Mouse (Mus musculus) erythroid progenitor cell, adult 5-6 weeks (primary cell): ENCODE results near the gene Dusp18. TPM values are rescaled to one million over a fixed set of nuclear protein-coding genes. Genes with fewer than 3 reads are reported as not detected.
"Not testable (repeated sequence)": the region's sequence is repeated elsewhere in the genome, so short reads cannot be mapped to it uniquely, and the experiment has no call there.

Source experiments
- ATAC-seq: replicated peaks from 2 replicates; pipeline ENCODE4 v1.8.0; 2016; ENCODE audit warnings: moderate number of reproducible peaks, mild to moderate bottlenecking, moderate TSS enrichment, inconsistent platforms; ENCODE audit not compliant: poor library complexity, low FRiP score, severe bottlenecking
- total RNA-seq, 2 experiments: library from RNA; stranded (forward) in 1 of 2; stranded (reverse) in 1 of 2; fragments of 150-400 nt in 1 of 2; fragments of 186-747, 209-891 nt in 1 of 2; gene quantifications; 2 replicates each; pipeline versions ENCODE4 v1.2.3 to v1.2.4; 2015 to 2017; ENCODE audit warnings: low replicate concordance in 2 of 2

Dusp18 gene
- total RNA-seq, 2 experiments from 2014 or later, result not detected

GRCm38 (mm10) chr11:3883711-3884110 is 11.3 kb upstream of the Dusp18 start:
- no peak for ATAC-seq

GRCm38 (mm10) chr11:3887331-3887730 is 7.7 kb upstream of the Dusp18 start:
- ATAC-seq, result peak; percentile 34; the same call in 1 of the 2 replicates

GRCm38 (mm10) chr11:3893970-3894369 is 1.1 kb upstream of the Dusp18 start:
- no peak for ATAC-seq

- no peak for ATAC-seq
Observed at GRCm38 (mm10) chr11:3895458-3895857, 418 bp downstream of the Dusp18 start.

GRCm38 (mm10) chr11:3895933-3896332 is 893 bp downstream of the Dusp18 start:
- ATAC-seq, result no peak

- ATAC-seq, result no peak
Observed at GRCm38 (mm10) chr11:3900296-3900695, 5.3 kb downstream of the Dusp18 start.

GRCm38 (mm10) chr11:3902516-3902915 is 7.5 kb downstream of the Dusp18 start:
- no peak for ATAC-seq

- no peak for ATAC-seq
Observed at GRCm38 (mm10) chr11:3903046-3903445, 8.0 kb downstream of the Dusp18 start.

- ATAC-seq, result no peak
Observed at GRCm38 (mm10) chr11:3904673-3905072, 9.6 kb downstream of the Dusp18 start.

GRCm38 (mm10) chr11:3905446-3905845 is 10.4 kb downstream of the Dusp18 start:
- ATAC-seq, result no peak

GRCm38 (mm10) chr11:3909236-3909635 is 14.2 kb downstream of the Dusp18 start:
- no peak for ATAC-seq

- no peak for ATAC-seq
Observed at GRCm38 (mm10) chr11:3910513-3911310, 15.7 kb downstream of the Dusp18 start.

GRCm38 (mm10) chr11:3911440-3911839 is 16.4 kb downstream of the Dusp18 start:
- not testable (repeated sequence) for ATAC-seq

- no peak for ATAC-seq
Observed at GRCm38 (mm10) chr11:3912100-3912874, 17.2 kb downstream of the Dusp18 start.

- ATAC-seq, result no peak
Observed at GRCm38 (mm10) chr11:3912875-3913271, 17.8 kb downstream of the Dusp18 start.

GRCm38 (mm10) chr11:3913316-3914108 is 18.5 kb downstream of the Dusp18 start:
- ATAC-seq, result peak; percentile 85

- 0 out of 2 replicates have a peak, but pooled peaks have one; percentile 39 for ATAC-seq
Observed at GRCm38 (mm10) chr11:3914109-3914840, 19.2 kb downstream of the Dusp18 start, which contains the start of gene Slc35e4. Slc35e4 (minus strand) TSS chr11:3914664.

- no peak for ATAC-seq
Observed at GRCm38 (mm10) chr11:3918738-3919137, 23.7 kb downstream of the Dusp18 start.

GRCm38 (mm10) chr11:3920476-3920875 is 25.4 kb downstream of the Dusp18 start:
- no peak for ATAC-seq
